Mouse (Mus musculus): ENCODE measurements around the gene Serpina3n. TPM values are rescaled to one million over a fixed set of nuclear protein-coding genes. Genes with fewer than 3 reads are reported as not detected.
"Not testable (repeated sequence)": the region's sequence is repeated elsewhere in the genome, so short reads cannot be mapped to it uniquely, and the experiment has no call there.

The Serpina3n gene
- total and polyA plus RNA-seq, 3 experiments = 6.2 to 14.9 (median 13.2) TPM

DNA sequence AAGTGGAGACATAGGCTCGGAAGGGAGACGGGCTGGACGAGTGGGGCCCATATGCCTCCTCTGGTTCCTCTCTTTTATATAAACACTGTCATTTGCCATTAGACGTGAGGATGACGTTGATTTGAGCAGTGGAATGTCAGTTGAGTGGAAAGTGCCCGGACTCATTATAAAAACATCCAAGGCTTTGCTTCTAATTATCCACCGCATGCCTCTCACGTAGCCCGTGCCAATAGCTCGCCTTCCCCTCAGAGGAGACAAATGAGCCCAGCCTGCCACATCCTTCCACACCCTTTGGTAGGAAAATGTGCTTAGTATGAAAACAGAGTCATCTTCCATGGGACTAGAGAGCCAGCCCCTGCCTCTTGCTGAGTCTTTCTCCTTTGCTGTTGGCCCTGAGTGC, 24.8 kb downstream of the Serpina3n start:
- WGBS = 66% methylated on average over 10 of the region's 10 CpGs
- TF ChIP-seq POLR2A (IDR thresholded peaks at IDR 0.05; ENCODE audit: insufficient read depth, low read depth, low read length) = no peak
- no peak for TF ChIP-seq CTCF (IDR thresholded peaks at IDR 0.05)
- no peak for TF ChIP-seq EP300 (IDR thresholded peaks at IDR 0.05; ENCODE audit: insufficient read depth, low read depth, low read length)
- intact Hi-C loops (cut with DNase I) = no loop called here
- Histone ChIP-seq H3K36me3 (ENCODE audit: control insufficient read depth, insufficient read depth, low read length) (no peaks in the 10 kb centered on the region), H3K27me3 (ENCODE audit: control insufficient read depth, insufficient read depth, low read length) (no peaks in the 10 kb centered on the region), H3K9ac (ENCODE audit: low read depth, low read length) (no peak overlapping the region), H3K27ac (no peak overlapping the region), H3K4me1 (ENCODE audit: control insufficient read depth, insufficient read depth, low read length) (no peaks in the 10 kb centered on the region), H3K4me3 (no peak overlapping the region), H3K79me2 (replicated peaks; ENCODE audit: control insufficient read depth, insufficient read depth, low read length) (no peaks in the 10 kb centered on the region)
- no peak for DNase-seq

GRCm38 (mm10) chr12:104433214-104433613, 26.7 kb downstream of the Serpina3n start:
- Histone ChIP-seq H3K27me3 (ENCODE audit: control insufficient read depth, insufficient read depth, low read length) (no peaks in the 10 kb centered on the region), H3K9ac (ENCODE audit: low read depth, low read length) (no peak overlapping the region), H3K36me3 (ENCODE audit: control insufficient read depth, insufficient read depth, low read length) (no peaks in the 10 kb centered on the region), H3K4me1 (ENCODE audit: control insufficient read depth, insufficient read depth, low read length) (no peaks in the 10 kb centered on the region), H3K79me2 (replicated peaks; ENCODE audit: control insufficient read depth, insufficient read depth, low read length) (no peaks in the 10 kb centered on the region), H3K4me3 (no peak overlapping the region), H3K27ac (no peak overlapping the region)
- DNase-seq = no peak
- intact Hi-C loops (cut with DNase I) = no loop called here
- TF ChIP-seq POLR2A (IDR thresholded peaks at IDR 0.05; ENCODE audit: insufficient read depth, low read depth, low read length) = no peak
- no peak for TF ChIP-seq EP300 (IDR thresholded peaks at IDR 0.05; ENCODE audit: insufficient read depth, low read depth, low read length)
- TF ChIP-seq CTCF (IDR thresholded peaks at IDR 0.05) = no peak
- WGBS = 49% methylated on average over 7 of the region's 7 CpGs

DNA sequence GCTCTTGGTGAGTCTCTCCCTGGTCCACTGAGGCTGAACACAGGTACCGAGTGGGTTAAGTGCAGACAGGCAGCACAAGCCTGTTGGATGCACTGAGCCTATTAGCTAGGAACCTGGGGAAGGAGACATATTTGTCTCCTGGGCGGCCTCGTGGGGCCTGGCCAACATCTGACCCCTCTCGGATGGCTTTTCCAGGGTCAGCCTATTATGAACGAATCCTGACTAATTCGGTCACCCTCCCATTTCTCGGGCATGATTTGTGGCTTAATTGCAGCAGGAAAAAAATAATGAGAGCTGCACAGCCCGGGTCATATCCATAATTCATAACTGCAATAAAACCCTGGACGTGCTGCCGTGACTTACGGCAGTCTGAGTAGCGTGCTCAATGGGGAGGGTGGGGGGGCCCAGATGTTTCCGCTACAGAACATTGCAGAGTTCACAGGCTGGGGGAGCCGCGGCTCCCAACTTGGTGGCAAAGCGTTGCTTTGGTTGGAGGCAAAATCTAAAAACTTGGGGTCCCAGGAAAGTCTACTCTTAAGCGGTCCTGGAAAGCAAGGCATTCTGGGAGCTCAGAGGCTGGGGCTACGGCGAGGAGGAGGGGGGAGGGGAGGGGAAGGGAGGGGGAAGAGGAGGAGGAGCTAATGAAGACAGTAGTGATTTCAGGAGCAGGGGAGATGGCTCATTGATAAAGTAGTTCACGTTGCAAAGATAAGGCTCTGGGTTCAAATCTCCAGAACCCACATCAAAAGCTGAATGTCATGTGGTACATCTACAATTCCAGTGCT, 27.6 kb downstream of the Serpina3n start:
- DNase-seq = no peak
- H3K9ac ChIP-seq (ENCODE audit: low read depth, low read length) = no peak overlapping the region
- H3K36me3 ChIP-seq (ENCODE audit: control insufficient read depth, insufficient read depth, low read length) = no peaks in the 10 kb centered on the region
- no peak overlapping the region for H3K4me3 ChIP-seq
- WGBS = 78% methylated on average over 20 of the region's 20 CpGs
- H3K27me3 ChIP-seq (ENCODE audit: control insufficient read depth, insufficient read depth, low read length) = no peaks in the 10 kb centered on the region
- TF ChIP-seq EP300 (IDR thresholded peaks at IDR 0.05; ENCODE audit: insufficient read depth, low read depth, low read length) (no peak), POLR2A (IDR thresholded peaks at IDR 0.05; ENCODE audit: insufficient read depth, low read depth, low read length) (no peak), CTCF (IDR thresholded peaks at IDR 0.05) (no peak)
- intact Hi-C loops (cut with DNase I) = no loop called here
- H3K27ac ChIP-seq = no peak overlapping the region
- H3K4me1 ChIP-seq (ENCODE audit: control insufficient read depth, insufficient read depth, low read length) = no peaks in the 10 kb centered on the region
- H3K79me2 ChIP-seq (replicated peaks; ENCODE audit: control insufficient read depth, insufficient read depth, low read length) = no peaks in the 10 kb centered on the region

- H3K4me3 ChIP-seq = no peak overlapping the region
- no peaks in the 10 kb centered on the region for H3K27me3 ChIP-seq (ENCODE audit: control insufficient read depth, insufficient read depth, low read length)
- no peaks in the 10 kb centered on the region for H3K79me2 ChIP-seq (replicated peaks; ENCODE audit: control insufficient read depth, insufficient read depth, low read length)
- TF ChIP-seq POLR2A (IDR thresholded peaks at IDR 0.05; ENCODE audit: insufficient read depth, low read depth, low read length) (no peak), EP300 (IDR thresholded peaks at IDR 0.05; ENCODE audit: insufficient read depth, low read depth, low read length) (peak; percentile 59; the same call in 1 of the 2 replicates), CTCF (IDR thresholded peaks at IDR 0.05) (peak; percentile 99; the same call in 1 of the 2 replicates)
- DNase-seq = peak; percentile 70 to 88
- no peaks in the 10 kb centered on the region for H3K4me1 ChIP-seq (ENCODE audit: control insufficient read depth, insufficient read depth, low read length)
- intact Hi-C loops (cut with DNase I) = loop anchor here (1.0 to 10.0 kb wide), 3 partner anchors 105 to 499 kb away; no protein-coding TSS in a partner anchor
- no peak overlapping the region for H3K27ac ChIP-seq
- no peak overlapping the region for H3K9ac ChIP-seq (ENCODE audit: low read depth, low read length)
- H3K36me3 ChIP-seq (ENCODE audit: control insufficient read depth, insufficient read depth, low read length) = no peaks in the 10 kb centered on the region
- whole genome bisulfite sequencing = 10% methylated on average over 22 of the region's 22 CpGs
Measured at GRCm38 (mm10) chr12:104440087-104440760, 33.7 kb downstream of the Serpina3n start.

DNA sequence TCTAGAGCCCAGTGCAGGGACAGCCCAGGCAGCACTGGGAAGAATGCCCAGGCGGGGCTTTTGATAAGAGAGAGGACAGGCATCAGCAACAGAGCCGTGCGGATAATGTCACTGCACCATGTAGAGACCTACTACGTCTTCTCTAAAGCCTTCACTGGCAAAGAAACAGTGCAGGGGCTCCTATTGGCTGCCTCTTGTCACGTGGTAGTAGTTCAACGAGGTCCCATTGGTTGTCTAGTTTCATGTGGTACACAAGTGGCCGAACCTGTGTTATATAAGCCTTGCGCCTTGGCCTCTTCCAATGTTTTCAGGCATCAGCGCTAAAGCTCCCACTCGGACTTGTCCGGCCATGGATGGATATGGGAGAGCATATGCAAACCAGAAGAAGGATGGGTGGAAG, 37.2 kb downstream of the Serpina3n start:
- Histone ChIP-seq H3K27me3 (ENCODE audit: control insufficient read depth, insufficient read depth, low read length) (no peaks in the 10 kb centered on the region), H3K79me2 (replicated peaks; ENCODE audit: control insufficient read depth, insufficient read depth, low read length) (no peaks in the 10 kb centered on the region), H3K36me3 (ENCODE audit: control insufficient read depth, insufficient read depth, low read length) (no peaks in the 10 kb centered on the region), H3K27ac (no peak overlapping the region), H3K9ac (ENCODE audit: low read depth, low read length) (no peak overlapping the region), H3K4me1 (ENCODE audit: control insufficient read depth, insufficient read depth, low read length) (no peaks in the 10 kb centered on the region), H3K4me3 (no peak overlapping the region)
- TF ChIP-seq POLR2A (IDR thresholded peaks at IDR 0.05; ENCODE audit: insufficient read depth, low read depth, low read length) (no peak), CTCF (IDR thresholded peaks at IDR 0.05) (no peak), EP300 (IDR thresholded peaks at IDR 0.05; ENCODE audit: insufficient read depth, low read depth, low read length) (no peak)
- peak in 1 of 2 experiments; percentile 18 for DNase-seq
- intact Hi-C loops (cut with DNase I) = loop anchor here (10.0 kb wide), 1 partner anchor 101 kb away; no protein-coding TSS in a partner anchor
- WGBS = 69% methylated on average over 11 of the region's 11 CpGs

- H3K4me3 ChIP-seq; H3K27ac ChIP-seq; H3K27me3 ChIP-seq (ENCODE audit: control insufficient read depth, insufficient read depth, low read length); H3K4me1 ChIP-seq (ENCODE audit: control insufficient read depth, insufficient read depth, low read length); H3K79me2 ChIP-seq (replicated peaks; ENCODE audit: control insufficient read depth, insufficient read depth, low read length); H3K9ac ChIP-seq (ENCODE audit: low read depth, low read length); DNase-seq; H3K36me3 ChIP-seq (ENCODE audit: control insufficient read depth, insufficient read depth, low read length): not testable (repeated sequence)
- 79% methylated on average over 25 of the region's 25 CpGs for WGBS
- intact Hi-C loops (cut with DNase I) = loop anchor here (10.0 kb wide), 1 partner anchor 98 kb away; no protein-coding TSS in a partner anchor
Measured at GRCm38 (mm10) chr12:104447056-104447455, 40.5 kb downstream of the Serpina3n start.
